Mouse (Mus musculus) central nervous system, embryonic 11.5 days (tissue): ENCODE results near the gene Tsga10ip. TPM values are rescaled to one million over a fixed set of nuclear protein-coding genes. Genes with fewer than 3 reads are reported as not detected.

Experiments used
- polyA plus RNA-seq: library from polyadenylated mRNA; depleted of rRNA; stranded (reverse); fragments of >200 nt; gene quantifications from 2 replicates; pipeline ENCODE4 v1.2.3, GENCODE M21; 2012; rRNA removed

The Tsga10ip gene
- 0.06 and 0.07 TPM in 2 replicates for polyA plus RNA-seq

DNA sequence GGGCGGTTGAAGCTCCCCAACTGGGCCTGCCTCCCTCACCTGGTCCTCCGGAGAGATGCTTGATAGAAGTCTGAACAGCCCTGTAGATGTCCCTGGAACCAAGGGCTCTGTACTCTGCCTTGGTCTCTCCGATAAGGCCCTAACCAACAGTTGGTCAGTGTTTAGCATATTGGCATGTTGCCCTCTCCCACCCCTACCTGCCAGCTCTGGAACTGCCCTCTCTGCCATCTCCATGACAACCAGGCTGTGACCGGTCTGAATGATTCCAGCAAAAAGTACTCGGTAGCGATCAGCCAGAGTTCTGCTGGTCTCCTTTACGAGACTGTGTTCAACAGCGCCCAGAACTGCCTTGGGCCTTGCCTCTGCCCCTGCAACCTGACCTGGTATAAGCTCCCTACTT is at the start of gene Tsga10ip:
Gene Tsga10ip (minus strand): TSS at position 234 of the 400 bp plus-strand sequence.

DNA sequence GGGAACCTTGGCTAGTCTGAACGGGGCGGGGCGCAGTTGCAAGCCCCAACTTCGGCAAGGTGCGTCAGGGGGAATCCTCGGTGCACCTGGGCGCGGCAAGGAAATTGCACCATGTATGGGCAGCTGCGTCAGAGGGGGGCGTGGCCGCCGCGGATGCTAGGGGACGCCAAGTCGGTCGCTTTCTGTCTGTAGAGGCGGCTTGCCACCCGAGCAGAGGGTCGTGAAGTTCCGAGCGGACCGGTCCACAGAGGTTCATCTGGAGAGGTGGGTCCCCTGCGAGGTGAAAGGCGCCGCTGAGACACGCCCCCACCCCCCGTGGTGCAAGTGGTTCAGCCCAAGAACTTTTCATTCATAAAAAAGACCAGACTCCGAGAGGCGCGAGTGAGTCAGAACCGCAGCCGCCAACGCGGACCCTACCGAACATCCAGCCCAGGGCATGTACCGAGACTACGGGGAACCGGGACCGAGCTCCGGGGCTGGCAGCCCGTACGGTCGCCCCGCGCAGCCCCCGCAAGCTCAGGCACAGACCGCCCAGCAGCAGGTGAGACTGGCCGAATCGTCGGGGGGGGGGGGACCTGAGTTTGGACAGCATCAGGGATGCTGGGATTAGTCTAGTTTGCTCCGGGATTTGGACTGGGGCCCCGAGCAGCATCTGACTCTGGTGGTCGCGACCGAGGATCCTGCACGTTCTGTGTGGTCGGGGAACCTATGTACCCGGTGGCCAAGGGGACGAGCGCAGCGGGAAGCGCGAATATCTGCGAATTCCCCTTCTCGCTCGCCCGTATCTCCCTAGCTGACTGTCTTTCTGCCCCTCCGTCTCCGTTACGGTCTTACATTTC is 45.4 kb upstream of the Tsga10ip start, which contains the start of gene Fosl1:
Gene Fosl1 (plus strand): TSS at position 33 of the 839 bp plus-strand sequence.

DNA sequence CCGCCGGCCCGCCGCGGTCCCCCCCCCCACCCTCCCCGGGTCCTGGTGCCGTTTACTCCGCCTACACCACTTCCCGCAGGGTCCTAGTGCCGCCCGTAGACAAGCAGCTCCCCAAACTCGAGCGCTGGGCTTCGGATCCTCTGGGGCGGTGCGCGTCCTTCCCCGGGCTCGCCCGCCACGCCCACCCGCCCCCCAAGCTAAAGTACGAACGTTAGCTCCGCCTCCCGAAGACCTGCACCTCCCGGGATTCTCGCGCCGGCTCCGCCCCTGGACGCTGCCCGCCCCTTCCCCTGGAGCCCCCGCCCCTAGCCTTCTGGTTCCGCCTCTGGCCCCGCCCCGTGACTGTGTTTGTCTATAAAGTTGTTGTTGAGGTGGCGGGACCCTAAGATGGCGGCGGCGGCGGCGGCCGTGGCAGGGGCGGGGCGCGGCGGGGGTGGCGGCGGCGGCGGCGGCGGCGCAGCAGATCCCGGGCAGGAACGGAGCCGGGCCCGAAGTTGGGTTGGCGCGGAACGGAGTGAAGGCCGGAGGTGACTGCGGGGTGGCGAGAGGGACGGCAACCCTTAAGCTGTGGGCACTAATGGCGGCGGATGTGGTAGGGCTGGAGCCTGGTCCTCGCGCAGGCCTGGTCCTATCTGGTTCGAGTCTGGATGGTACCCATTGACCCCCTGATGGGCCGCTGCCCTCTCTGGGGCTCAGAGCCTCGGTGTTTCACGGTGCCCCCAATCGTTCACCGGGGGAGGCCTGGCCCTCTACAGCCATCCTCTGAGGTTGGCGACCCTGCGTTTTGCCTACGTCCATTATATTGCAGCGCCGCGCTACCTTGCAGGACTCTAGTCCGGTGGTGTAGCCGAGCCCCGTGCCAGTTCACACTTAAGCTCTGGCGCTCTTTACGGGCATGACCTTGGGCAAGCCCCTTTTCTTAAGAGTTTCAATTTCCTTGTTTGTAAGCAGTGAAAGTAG is 22.7 kb upstream of the Tsga10ip start, which contains the start of the genes Drap1 and AI837181:
Gene Drap1 (minus strand): TSS at position 198 of the 960 bp plus-strand sequence.
Gene AI837181 (plus strand): TSS at position 363 of the 960 bp plus-strand sequence.

DNA sequence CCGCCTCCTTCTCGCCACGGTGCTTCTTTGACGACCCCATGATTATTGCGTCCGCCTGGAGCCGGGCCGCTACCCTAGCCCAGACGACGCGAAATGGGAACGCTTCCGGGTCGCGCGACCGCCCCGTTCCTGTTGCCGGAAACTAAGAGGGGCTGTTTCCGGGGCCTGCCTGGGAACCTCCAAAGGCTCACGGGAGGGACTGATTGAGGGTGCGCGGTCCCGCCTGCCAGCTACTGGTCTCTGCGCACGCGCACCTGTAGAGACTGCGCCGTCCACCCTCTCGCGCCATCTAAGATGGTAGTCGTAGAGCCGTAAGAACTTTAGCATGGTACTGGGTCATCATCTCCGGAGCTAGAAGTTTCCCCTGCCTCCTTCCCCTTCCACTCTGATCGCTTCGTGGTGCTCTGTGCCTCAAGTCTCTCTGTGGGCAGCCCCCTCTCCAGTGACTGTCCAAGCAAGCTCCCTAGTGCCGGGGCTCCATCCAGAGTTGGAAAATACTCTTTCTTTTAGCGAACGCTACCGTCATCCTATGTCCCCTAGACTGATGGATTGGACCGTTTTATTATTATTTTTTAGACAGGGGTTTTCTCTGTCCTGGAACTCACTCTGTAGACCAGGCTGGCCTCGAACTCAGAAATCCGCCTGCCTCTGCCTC is 13.6 kb downstream of the Tsga10ip start, which contains the start of gene Sart1:
Gene Sart1 (minus strand): TSS at position 116 of the 655 bp plus-strand sequence.

DNA sequence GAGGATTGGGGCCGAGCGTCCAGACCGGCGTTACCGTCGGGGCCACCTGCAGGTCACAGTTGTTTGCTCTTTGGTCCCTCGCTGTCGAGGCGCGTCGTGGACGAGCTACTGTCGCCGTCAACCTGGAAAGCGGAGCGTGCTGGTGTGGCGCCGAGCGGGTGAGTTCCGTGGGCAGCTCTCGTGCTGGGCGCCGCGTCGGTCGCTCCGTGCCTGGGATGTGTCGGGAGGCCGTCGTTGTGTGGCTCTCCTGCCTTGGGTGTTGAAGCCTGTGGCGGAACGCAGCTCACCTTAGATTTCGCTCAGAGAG is 35.3 kb downstream of the Tsga10ip start, which contains the start of gene Banf1:
Gene Banf1 (minus strand): TSS at position 116 of the 307 bp plus-strand sequence.

DNA sequence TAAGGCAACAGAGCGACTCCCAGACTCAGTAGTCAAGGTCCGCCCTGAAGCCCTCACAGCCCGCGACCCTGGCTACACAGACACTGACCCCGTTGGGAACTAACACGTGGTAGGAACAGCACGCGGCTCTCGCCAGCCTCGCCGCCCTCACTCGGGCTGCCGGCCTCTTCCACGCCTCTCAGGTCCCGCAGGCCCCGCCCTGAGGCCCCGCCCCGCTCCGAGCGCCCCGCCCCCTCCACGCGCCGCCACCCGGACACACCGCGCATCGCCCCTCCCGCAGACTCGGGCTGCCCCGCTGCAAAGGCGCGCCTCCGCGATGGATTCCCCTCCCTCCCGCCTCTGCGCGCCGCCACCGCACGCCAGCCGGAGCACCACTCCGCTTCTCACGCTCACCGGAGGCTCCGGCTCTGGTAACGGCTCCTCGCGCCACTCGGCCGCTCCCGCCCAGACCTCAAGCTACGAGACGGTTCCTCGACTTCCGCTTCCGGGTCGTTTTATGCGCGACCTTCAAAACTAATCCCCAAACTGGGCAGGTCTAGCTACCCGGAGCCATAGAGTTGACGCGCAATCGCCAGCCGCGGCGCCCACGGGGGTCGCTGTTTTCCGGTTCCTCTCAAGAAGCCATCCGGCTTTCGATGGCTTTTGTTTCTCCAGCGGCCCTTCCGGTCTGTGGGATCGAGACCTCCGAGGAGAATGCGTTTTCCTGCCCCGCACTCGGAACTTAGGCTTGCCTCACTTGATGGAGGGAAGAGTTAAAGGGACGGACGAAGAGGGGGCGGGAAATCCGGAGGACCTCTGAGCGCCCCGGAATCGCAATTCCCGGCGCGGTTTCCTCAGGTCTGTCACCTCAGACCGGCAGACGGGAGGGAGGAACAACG is 35.9 kb downstream of the Tsga10ip start, which contains the start of gene Eif1ad:
Gene Eif1ad (plus strand): TSS at position 567 of the 878 bp plus-strand sequence.

DNA sequence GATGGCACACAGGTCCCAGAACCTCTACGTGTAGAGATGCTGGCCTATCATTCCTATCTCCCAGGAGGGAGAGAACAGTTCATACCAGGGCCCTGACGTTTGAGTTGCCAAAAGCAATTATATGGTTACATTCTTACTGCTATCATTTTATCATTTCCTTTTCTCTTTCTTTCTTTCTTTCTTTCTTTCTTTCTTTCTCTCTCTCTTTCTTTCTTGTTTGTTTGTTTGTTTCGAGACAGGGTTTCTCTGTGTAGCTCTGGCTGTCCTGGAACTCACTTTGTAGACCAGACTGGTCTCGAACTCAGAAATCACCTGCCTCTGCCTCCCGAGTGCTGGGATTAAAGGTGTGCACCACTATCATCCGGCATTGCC is 52.8 kb downstream of the Tsga10ip start, which contains the start of gene Cst6:
Gene Cst6 (minus strand): TSS at position 73 of the 372 bp plus-strand sequence.

Other genes starting within 250 kb of the Tsga10ip start
- 20.7 and 31.9 TPM in 2 replicates for gene Pacs1, start 129.4 kb downstream of the Tsga10ip start, polyA plus RNA-seq
- gene Sf3b2, start 107.1 kb downstream of the Tsga10ip start, polyA plus RNA-seq, result 215 and 289 TPM in 2 replicates
- gene Gal3st3, start 104.2 kb downstream of the Tsga10ip start, polyA plus RNA-seq, result 11.0 and 14.5 TPM in 2 replicates
- not detected in 2 replicates for gene Catsper1, start 66.8 kb downstream of the Tsga10ip start, polyA plus RNA-seq
- 0.28 and 0.50 TPM in 2 replicates for gene Cst6, start 53.0 kb downstream of the Tsga10ip start, polyA plus RNA-seq
- gene Eif1ad, start 35.8 kb downstream of the Tsga10ip start, polyA plus RNA-seq, result 60.1 and 61.8 TPM in 2 replicates
- gene Banf1, start 35.4 kb downstream of the Tsga10ip start, polyA plus RNA-seq, result 242 and 255 TPM in 2 replicates
- gene Sart1, start 13.8 kb downstream of the Tsga10ip start, polyA plus RNA-seq, result 85.1 and 210 TPM in 2 replicates
- 236 and 321 TPM in 2 replicates for gene Drap1, start 22.5 kb upstream of the Tsga10ip start, polyA plus RNA-seq
- gene AI837181, start 22.6 kb upstream of the Tsga10ip start, polyA plus RNA-seq, result 34.9 and 60.1 TPM in 2 replicates
- 0.02 and 0.04 TPM in 2 replicates for gene Fosl1, start 45.0 kb upstream of the Tsga10ip start, polyA plus RNA-seq
- 7.7 and 12.9 TPM in 2 replicates for gene Ccdc85b, start 55.4 kb upstream of the Tsga10ip start, polyA plus RNA-seq
- 124 and 130 TPM in 2 replicates for gene Fibp, start 58.1 kb upstream of the Tsga10ip start, polyA plus RNA-seq
- 0.94 and 1.4 TPM in 2 replicates for gene Ctsw, start 66.0 kb upstream of the Tsga10ip start, polyA plus RNA-seq
- gene Efemp2, start 71.4 kb upstream of the Tsga10ip start, polyA plus RNA-seq, result 47.9 and 83.7 TPM in 2 replicates
- 38.4 and 39.4 TPM in 2 replicates for gene Mus81, start 85.9 kb upstream of the Tsga10ip start, polyA plus RNA-seq
- gene Cfl1, start 87.9 kb upstream of the Tsga10ip start, polyA plus RNA-seq, result 1,441 and 1,801 TPM in 2 replicates
- 2.5 and 3.1 TPM in 2 replicates for gene 1700020D05Rik, start 101.3 kb upstream of the Tsga10ip start, polyA plus RNA-seq
- gene Snx32, start 108.0 kb upstream of the Tsga10ip start, polyA plus RNA-seq, result 20.7 and 24.6 TPM in 2 replicates
- gene Ovol1, start 158.1 kb upstream of the Tsga10ip start, polyA plus RNA-seq, result 0.14 and 0.21 TPM in 2 replicates
- 1.6 and 2.3 TPM in 2 replicates for gene Ap5b1, start 165.5 kb upstream of the Tsga10ip start, polyA plus RNA-seq
- 132 and 429 TPM in 2 replicates for gene Rnaseh2c, start 199.3 kb upstream of the Tsga10ip start, polyA plus RNA-seq
- 106 and 112 TPM in 2 replicates for gene Kat5, start 207.7 kb upstream of the Tsga10ip start, polyA plus RNA-seq
- gene Rela, start 235.0 kb upstream of the Tsga10ip start, polyA plus RNA-seq, result 27.4 and 40.6 TPM in 2 replicates